Mouse (Mus musculus) ES-CJ7 (cell line): ENCODE results near the gene Zswim5.

Source experiments
- DNase-seq: peaks from one replicate; pipeline ENCODE4 v3.0.0; 2011; ENCODE audit warnings: low read depth, low spot score

The Zswim5 gene

DNA sequence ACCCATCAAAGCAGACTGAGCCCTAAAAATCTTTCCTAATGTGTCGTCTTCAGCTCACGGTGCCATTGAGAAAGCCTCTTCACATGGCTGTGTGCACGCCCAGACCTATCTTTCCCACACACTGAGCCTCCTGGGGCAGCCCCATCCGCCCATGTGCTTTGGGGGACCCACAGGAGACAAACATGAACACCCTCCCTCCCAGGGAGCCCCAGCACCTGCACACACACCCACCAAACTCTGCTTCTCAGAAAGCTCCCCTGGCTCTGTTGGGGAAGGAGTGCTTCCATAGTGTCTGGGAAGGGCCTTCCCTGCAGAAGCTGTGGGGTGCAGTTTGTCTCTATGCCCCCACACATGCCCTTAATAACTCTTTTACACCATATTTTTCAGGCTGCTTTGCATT is 127.5 kb downstream of the Zswim5 start:
- no peak for DNase-seq

DNA sequence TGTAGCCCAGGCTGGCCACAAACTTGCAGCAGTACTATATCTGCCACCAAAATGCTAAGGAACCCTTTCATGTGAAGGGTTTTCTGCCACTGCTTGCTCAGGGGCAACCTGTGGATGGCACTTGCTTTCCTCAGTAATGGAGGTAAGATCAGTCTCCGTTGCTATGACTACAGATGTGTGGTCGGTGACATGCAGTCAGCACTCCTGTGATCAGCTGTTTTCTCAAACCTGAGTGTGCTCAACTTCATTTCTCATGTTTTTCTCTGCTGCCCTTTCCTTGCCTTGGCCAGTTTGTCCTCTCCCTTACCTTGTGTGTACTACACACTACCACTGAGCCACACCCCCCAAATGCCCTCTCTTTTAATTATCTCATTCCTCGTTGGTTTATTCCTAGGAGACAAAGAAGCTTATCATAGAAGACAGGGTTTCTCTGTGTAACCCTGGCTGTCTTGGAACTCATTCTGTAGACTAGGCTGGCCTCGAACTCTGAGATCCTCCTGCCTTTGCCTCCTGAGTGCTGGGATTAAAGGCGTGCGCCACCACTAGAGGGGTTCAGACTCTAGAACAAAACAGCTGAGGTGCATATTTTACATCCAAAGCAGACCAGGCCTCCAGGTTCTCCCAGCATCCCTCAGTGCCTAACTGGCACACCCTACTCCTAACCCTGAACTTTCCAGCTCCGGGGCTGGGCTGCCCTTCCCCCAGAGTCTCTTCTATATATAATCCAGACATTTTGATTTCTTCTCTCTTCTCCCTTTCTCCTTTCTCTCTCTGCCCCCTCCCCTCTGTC is 128.6 kb downstream of the Zswim5 start:
- DNase-seq: peak; percentile 88

DNA sequence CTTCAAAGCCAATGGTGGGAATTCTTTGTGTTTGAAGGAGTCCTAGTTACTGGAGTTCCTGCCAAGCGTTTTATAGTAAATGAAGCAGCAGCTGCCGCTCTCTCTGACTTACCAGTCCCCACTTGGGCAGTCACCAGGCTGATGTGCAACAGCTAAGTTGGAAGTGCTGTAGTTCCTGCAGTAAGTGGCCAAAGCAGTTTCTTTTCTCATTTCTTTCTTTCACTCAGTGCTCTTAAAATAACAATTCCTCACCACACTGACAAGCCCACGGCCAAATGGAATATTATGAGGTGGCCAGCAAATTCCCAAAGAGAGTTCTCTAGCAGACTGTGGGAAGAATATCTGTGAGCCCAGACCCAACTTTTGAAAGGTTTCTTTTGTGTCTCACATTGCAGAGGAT is 129.9 kb downstream of the Zswim5 start:
- no peak for DNase-seq

DNA sequence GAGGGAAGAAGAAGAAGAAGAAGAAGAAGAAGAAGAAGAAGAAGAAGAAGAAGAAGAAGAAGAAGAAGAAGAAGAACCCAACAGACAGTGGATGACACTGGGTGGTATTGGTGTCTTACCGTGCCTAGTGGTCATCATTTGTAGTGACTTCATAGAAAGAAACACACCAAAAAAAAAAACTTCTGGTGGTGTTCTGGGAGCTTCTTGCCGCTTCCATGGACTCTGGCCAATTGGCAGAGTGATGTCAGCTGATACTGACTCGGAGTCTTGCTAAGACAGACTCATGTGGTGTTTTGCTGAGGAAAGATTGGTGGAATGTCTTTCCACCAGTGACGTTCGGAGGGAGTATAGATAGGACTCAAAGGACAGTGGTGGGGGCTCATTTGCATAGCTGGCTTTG is 133.1 kb downstream of the Zswim5 start:
- DNase-seq: no peak

DNA sequence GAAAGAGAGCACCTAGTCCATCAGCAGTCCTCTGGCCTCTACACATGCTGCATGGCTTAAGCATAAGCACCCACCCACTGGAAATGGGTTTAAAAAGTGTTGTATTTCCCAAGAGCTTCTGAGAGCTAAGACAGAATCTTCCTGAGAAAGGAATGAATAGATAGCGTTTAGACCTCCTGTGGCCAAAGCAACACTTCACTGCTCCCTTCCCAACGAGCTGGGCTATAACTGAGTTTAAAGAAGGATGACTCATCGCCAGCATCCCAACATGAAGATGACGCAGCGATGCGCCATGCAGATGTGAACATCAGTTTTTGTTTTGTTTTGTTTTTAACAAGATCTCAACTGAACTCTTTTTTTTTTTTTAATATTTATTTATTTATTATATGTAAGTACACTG is 136.4 kb downstream of the Zswim5 start:
- DNase-seq: no peak

DNA sequence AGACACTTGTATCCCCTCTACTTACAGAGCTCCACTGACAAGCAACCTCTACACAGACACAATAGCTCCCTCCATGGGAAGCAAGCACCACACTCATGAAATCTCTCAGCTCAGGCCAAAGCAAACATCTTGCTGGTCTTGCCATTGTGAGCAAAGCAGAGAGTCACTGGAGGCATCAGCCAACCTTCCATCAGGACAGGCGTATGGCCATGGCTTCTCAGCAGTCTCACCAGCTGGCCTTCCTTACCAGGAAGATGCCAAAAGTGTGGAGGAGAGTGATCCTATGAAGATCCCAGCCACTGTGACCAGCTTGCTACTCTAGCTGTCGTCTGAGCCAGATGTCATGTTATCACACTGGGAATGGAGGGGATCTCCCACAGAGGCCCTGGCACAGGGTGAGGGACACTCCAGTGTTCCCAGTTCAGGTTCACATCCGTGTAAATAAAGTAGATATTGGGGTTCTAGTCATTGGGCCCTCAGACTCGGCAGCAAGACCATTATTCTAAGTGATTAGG is 137.8 kb downstream of the Zswim5 start:
- no peak for DNase-seq

DNA sequence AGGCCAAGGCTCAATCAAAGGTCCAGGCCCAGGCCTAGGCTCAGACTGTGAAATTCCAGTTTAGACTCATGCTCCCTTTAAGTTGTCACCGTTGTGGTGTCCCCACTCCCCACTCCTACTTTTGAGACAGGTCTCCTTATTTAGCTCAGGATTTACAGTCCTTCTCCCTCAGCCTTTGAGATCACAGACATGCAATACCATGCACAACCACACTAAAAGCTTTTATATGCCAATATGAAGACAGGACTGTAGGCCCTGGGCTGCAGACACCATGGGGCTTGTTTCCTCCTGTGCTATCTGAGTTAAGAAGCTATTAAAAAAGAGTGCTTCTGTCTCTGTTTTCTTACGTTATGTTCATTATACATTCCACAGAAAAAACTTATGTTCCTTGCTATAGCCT is 140.6 kb downstream of the Zswim5 start:
- DNase-seq: no peak

DNA sequence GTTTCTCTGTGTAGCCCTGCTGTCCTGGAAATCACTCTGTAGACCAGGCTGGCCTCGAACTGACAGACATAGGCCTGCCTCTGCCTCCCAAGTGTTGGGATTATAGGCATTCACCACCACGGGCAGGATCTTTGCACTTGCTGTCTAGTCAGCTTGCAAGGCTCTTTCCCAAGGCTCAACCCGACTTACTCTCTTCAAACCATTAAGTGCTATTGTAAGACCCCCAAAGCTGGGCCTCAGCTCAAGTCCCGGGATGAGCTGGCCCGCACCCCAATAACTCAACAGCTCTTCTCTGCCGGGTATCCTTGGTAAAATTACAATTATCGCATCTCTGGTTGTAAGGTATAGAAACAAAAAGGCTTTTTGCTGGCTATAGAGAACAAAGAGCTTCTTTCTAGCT is 141.2 kb downstream of the Zswim5 start:
- no peak for DNase-seq

DNA sequence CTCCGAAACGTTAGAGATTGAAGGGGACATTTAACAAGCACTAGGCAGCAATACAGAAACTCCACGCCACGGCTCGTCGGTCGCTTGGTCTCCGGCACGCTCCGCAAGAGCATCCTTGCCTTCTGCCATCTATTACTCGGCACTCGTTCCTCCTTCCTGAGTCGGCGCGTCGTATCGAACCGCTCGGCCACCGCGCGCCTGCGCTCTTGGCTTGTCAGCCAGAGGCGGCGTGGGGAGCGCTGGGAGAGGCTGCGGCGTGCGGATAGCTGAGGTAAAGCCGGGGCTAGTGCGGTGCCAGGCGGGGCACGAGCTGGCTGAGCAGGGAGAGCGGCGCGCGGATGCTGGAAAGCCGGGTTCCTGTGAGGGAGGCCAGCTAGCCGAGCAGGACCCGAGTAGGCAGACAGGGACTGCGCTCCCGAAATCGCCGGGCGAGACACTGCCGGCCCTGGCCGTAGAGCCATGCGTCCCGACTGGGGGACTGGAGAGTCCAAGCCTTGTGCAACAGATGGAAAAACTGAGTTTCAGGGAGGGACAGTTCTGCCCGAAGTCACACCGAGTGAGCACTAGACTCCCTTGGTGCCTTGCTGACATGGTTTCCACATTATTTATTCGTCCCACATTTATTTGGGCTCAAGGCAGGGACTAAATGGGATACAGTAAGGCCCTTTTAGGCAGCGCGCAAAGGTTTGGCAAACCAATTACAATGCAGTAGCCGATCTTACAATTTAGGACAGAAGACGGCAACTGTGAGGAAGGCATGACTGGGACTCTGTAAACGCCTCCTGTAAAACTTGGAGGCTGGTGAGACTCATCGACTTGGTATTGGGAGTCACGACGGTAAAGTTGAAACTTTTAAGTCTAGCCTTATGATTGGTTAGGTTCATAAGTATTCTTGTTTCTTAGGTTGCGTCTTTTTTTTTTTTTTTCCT is 142.3 kb downstream of the Zswim5 start, which contains the start of gene Eif2b3:
Gene Eif2b3, plus strand, starts transcription at position 197 of the 929 bp plus-strand sequence.
- DNase-seq: peak; percentile 94

DNA sequence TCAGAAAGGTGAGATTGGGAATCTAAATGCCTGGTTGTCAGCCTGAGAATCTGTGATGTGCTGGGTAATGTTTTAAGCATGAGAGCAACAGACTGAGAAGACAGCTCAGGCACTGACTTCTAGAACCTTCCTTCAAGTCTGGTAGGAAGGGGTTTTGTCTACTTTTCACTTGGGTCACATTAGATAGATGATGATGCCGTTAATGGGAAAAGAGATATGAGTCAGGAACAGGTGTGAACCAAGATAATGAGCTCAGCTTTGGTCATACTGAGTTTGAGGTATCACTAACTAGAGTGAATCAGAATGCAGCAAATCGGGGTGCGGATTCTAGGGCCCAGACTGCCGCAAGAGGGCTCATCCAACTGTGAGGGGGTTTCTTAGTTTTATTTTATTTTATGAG is 146.3 kb downstream of the Zswim5 start:
- no peak for DNase-seq

DNA sequence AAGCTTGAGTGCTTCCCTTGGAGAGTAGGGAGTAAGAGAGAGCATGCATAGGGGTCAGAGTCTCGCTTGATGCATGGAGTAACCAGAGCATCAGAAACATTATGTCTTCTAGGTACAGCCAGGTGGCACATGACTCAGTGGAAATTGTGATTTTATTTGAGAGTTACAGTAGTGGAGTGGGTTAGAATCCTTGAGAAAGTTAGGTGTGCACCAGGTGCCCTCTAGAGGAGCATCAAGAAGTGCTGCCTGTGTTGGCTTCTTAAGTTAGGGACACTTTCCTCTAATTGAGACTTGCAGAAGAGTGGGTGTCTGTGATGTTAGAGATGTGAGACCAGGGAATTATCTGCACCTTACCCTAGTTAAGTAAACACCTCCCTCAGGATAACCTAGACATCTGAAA is 153.9 kb downstream of the Zswim5 start:
- DNase-seq: peak; percentile 32
